Comparison of ENCODE assay signal across 17 mouse cellular contexts in the genomic region with DNA sequence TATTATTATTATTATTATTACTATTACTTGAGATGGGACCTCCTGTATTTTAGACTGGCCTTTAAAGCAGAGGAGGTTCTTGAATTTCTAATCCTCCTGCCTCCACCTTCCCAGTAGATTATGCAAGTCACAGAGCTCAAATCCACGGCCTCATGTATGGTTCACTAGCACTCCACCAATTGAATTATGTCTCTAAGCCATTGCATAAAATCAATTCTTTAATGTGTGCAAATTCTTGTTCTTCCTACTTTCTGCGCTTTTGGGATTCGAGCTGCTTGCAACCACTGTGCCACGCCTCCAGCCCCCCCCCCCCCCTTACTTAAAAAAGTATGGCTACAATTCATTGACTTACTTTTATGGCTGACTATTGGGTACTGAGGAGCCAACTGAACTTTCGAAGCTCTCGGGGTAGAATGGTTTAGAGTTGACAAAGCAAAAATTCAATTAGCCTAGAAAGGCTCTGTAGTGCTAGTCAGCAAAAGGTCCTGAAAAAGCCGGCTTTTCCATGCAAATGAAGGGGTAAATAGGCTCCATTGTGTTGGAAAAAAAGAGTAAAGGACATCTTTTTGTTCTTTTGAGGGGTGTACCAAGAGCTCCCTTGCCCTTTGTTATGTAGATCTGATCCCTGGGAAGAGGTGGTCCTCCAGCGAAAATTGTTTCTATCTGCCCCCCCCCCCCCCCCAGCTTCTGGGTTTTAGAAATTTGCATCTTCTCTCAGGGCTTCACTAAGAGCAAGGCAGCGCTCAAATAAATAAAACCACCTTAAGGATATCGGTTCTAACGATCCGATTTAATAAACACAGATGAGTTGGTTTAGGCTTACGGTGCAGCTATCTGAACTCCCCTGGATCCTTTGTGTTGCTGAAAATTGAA. TPM values are rescaled to one million over a fixed set of nuclear protein-coding genes. Genes with fewer than 3 reads are reported as not detected.
DNase-seq lines count a peak whose midpoint lies in the region; ATAC-seq and TF ChIP-seq lines count a peak whose summit lies in the region.
"Had no signal": no experiment of that assay in that cellular context is flagged by ENCODE, and none has a peak within 500 bp of the region (broad histone marks: within the 10 kb centered on the region; RNA-seq: fewer than 3 reads in every experiment).

No protein-coding gene starts in this region.

- H3K27ac ChIP-seq in forebrain, embryonic 11.5 days (ENCODE audit: low read depth, low read length): peak overlapping the region; percentile 65; the same call in 1 of the 2 replicates
- H3K27ac ChIP-seq in hindbrain, embryonic 14.5 days: no peak overlapping the region
- H3K27ac ChIP-seq in midbrain, postnatal 0 days (ENCODE audit: low read depth, low read length): no peak overlapping the region
- H3K27ac ChIP-seq in intestine, embryonic 16.5 days (ENCODE audit: low read length): no peak overlapping the region
- H3K27ac ChIP-seq: heart, embryonic 13.5 days; limb, embryonic 12.5 days; macrophage had no signal

- H3K9ac ChIP-seq in forebrain, embryonic 11.5 days (ENCODE audit: low read length): no peak overlapping the region
- no peak overlapping the region for H3K9ac ChIP-seq in hindbrain, embryonic 14.5 days
- no peak overlapping the region for H3K9ac ChIP-seq in midbrain, postnatal 0 days (replicated peaks; ENCODE audit: low read length, poor library complexity, severe bottlenecking)
- H3K9ac ChIP-seq in intestine, embryonic 16.5 days (ENCODE audit: low read depth, low read length): no peak overlapping the region
- H3K9ac ChIP-seq: heart, embryonic 13.5 days; limb, embryonic 12.5 days; liver, postnatal 0 days had no signal

- H3K4me2 ChIP-seq in forebrain, embryonic 11.5 days (ENCODE audit: low read depth, low read length, severe bottlenecking): peak overlapping the region; percentile 34; the same call in 1 of the 2 replicates
- peak overlapping the region; percentile 29 for H3K4me2 ChIP-seq in hindbrain, embryonic 14.5 days (replicated peaks)
- H3K4me2 ChIP-seq in midbrain, postnatal 0 days (ENCODE audit: low read depth, low read length, poor library complexity, severe bottlenecking): peak overlapping the region; percentile 28; the same call in 1 of the 2 replicates
- H3K4me2 ChIP-seq in intestine, embryonic 16.5 days (ENCODE audit: low read depth, low read length): no peak overlapping the region
- H3K4me2 ChIP-seq: heart, embryonic 13.5 days; limb, embryonic 12.5 days had no signal

- peak; percentile 79 for ATAC-seq in forebrain, embryonic 11.5 days (replicated peaks; ENCODE audit: low FRiP score)
- 0 out of 2 replicates have a peak, but pooled peaks have one; percentile 37 for ATAC-seq in hindbrain, embryonic 14.5 days (ENCODE audit: low FRiP score)
- ATAC-seq in midbrain, postnatal 0 days (ENCODE audit: low FRiP score): no peak
- ATAC-seq in intestine, embryonic 16.5 days: no peak
- ATAC-seq: liver, postnatal 0 days had no signal

- peak; percentile 94 for DNase-seq in ZHBTc4 (ENCODE audit: low read depth, low spot score)
- DNase-seq in forebrain, embryonic 11.5 days (ENCODE audit: low spot score): peak; percentile 68
- DNase-seq in hindbrain, embryonic 14.5 days (ENCODE audit: low spot score): no peak
- DNase-seq in midbrain, postnatal 0 days (ENCODE audit: low spot score): peak; percentile 24
- DNase-seq in right cerebral cortex, postnatal 36 days (ENCODE audit: low spot score in 2 of 2): no peak
- no peak for DNase-seq in adrenal gland, adult 18-20 months (ENCODE audit: low spot score in 2 of 2)
- no peak for DNase-seq in kidney, postnatal 14 days
- DNase-seq: gastrocnemius, postnatal 10 days; kidney, postnatal 10 days; liver, postnatal 0 days; right cerebral cortex, adult 18-20 months had no signal

- WGBS in forebrain, embryonic 11.5 days: 5% methylated on average over 13 of the region's 13 CpGs
- 7% methylated on average over 13 of the region's 13 CpGs for WGBS in hindbrain, embryonic 14.5 days
- WGBS in midbrain, postnatal 0 days: 8% methylated on average over 13 of the region's 13 CpGs
- 30% methylated on average over 13 of the region's 13 CpGs for WGBS in intestine, embryonic 16.5 days

- peaks cover 4% of the 10 kb centered on the region; the same call in 1 of the 2 replicates for H3K4me1 ChIP-seq in forebrain, embryonic 11.5 days (replicated peaks; ENCODE audit: control insufficient read depth, insufficient read depth, low read length)
- no peaks in the 10 kb centered on the region for H3K4me1 ChIP-seq in hindbrain, embryonic 14.5 days (replicated peaks; ENCODE audit: control insufficient read depth, insufficient read depth, low read length)
- no peaks in the 10 kb centered on the region for H3K4me1 ChIP-seq in midbrain, postnatal 0 days (ENCODE audit: insufficient read depth, low read length)
- H3K4me1 ChIP-seq in intestine, embryonic 16.5 days (ENCODE audit: control insufficient read depth, insufficient read depth, low read length): peaks cover 2% of the 10 kb centered on the region; the same call in 1 of the 2 replicates

- H3K9me3 ChIP-seq in forebrain, embryonic 11.5 days (ENCODE audit: control insufficient read depth, low read length): no peaks in the 10 kb centered on the region
- no peaks in the 10 kb centered on the region for H3K9me3 ChIP-seq in hindbrain, embryonic 14.5 days (ENCODE audit: control insufficient read depth, low read length)
- H3K9me3 ChIP-seq in midbrain, postnatal 0 days (ENCODE audit: low read length): no peaks in the 10 kb centered on the region
- no peaks in the 10 kb centered on the region for H3K9me3 ChIP-seq in intestine, embryonic 16.5 days (ENCODE audit: control insufficient read depth, low read length)
- H3K9me3 ChIP-seq: heart, embryonic 13.5 days; limb, embryonic 12.5 days had no signal

- H3K36me3 ChIP-seq in forebrain, embryonic 11.5 days (ENCODE audit: control insufficient read depth, insufficient read depth, low read length): no peaks in the 10 kb centered on the region
- H3K36me3 ChIP-seq in hindbrain, embryonic 14.5 days (replicated peaks; ENCODE audit: control insufficient read depth, insufficient read depth): no peaks in the 10 kb centered on the region
- H3K36me3 ChIP-seq in midbrain, postnatal 0 days (ENCODE audit: insufficient read depth, low read length): no peaks in the 10 kb centered on the region
- H3K36me3 ChIP-seq in intestine, embryonic 16.5 days (ENCODE audit: control insufficient read depth, insufficient read depth, low read length): no peaks in the 10 kb centered on the region
- H3K36me3 ChIP-seq: heart, embryonic 13.5 days; limb, embryonic 12.5 days had no signal

- H3K4me3 ChIP-seq in forebrain, embryonic 11.5 days (ENCODE audit: low read depth, low read length): no peak overlapping the region
- H3K4me3 ChIP-seq in hindbrain, embryonic 14.5 days (replicated peaks; ENCODE audit: low read length): no peak overlapping the region
- no peak overlapping the region for H3K4me3 ChIP-seq in midbrain, postnatal 0 days (ENCODE audit: low read depth, low read length)
- no peak overlapping the region for H3K4me3 ChIP-seq in intestine, embryonic 16.5 days (ENCODE audit: low read length)
- H3K4me3 ChIP-seq: erythroblast, embryonic 14.5 days; heart, embryonic 13.5 days; limb, embryonic 12.5 days; myocyte had no signal

- TF ChIP-seq CTCF in midbrain, postnatal 0 days (IDR thresholded peaks at IDR 0.05): no peak

- no peaks in the 10 kb centered on the region for H3K27me3 ChIP-seq in forebrain, embryonic 11.5 days (ENCODE audit: control insufficient read depth, insufficient read depth, low read length)
- no peaks in the 10 kb centered on the region for H3K27me3 ChIP-seq in hindbrain, embryonic 14.5 days (ENCODE audit: control insufficient read depth, insufficient read depth, low read length)
- no peaks in the 10 kb centered on the region for H3K27me3 ChIP-seq in midbrain, postnatal 0 days (ENCODE audit: insufficient read depth, low read length)
- no peaks in the 10 kb centered on the region for H3K27me3 ChIP-seq in intestine, embryonic 16.5 days (replicated peaks; ENCODE audit: control insufficient read depth, insufficient read depth, low read length)
- H3K27me3 ChIP-seq: heart, embryonic 13.5 days had no signal

RNA-seq across cellular contexts. Expression of a gene that starts 50.5 kb away (rescaled TPM):
- polyA plus RNA-seq in forebrain, embryonic 11.5 days (2014; fragmentation: Nextera tagmentation; extraction: Ambion mirVana): 21.7 and 25.2 TPM in 2 replicates
- polyA plus RNA-seq in hindbrain, embryonic 14.5 days (2014; fragmentation: Nextera tagmentation; extraction: Ambion mirVana): 22.3 and 30.2 TPM in 2 replicates
- 76.3 and 90.8 TPM in 2 replicates for total RNA-seq in midbrain, postnatal 0 days (2014; rRNA removed)
- polyA plus RNA-seq in midbrain, postnatal 0 days (2015; fragmentation: Nextera tagmentation; extraction: Ambion mirVana): 16.6 and 22.6 TPM in 2 replicates
- total RNA-seq in adrenal gland, adult 18-20 months (2021): 10 to 100 TPM in 1 of 2 experiments, 1 to 10 TPM in 1; 9.6 to 14.1 TPM
- 11.8 and 14.7 TPM in 2 replicates for polyA plus RNA-seq in intestine, embryonic 16.5 days (2015; fragmentation: Nextera tagmentation; extraction: Ambion mirVana)

Comparison
In these comparisons a context has a peak if more than half of its experiments do, and no peak if none do; other contexts are left out.
1. DNase-seq: peak in ZHBTc4 (single experiment), forebrain, embryonic 11.5 days (single experiment) and midbrain, postnatal 0 days (single experiment); none in hindbrain, embryonic 14.5 days (single experiment), right cerebral cortex, postnatal 36 days (0 of 2), adrenal gland, adult 18-20 months (0 of 2) and kidney, postnatal 14 days (single experiment).
2. ATAC-seq: peak in forebrain, embryonic 11.5 days (single experiment) and hindbrain, embryonic 14.5 days (single experiment); none in midbrain, postnatal 0 days (single experiment) and intestine, embryonic 16.5 days (single experiment).